Mouse (Mus musculus): ENCODE measurements around the gene Olfr926.

DNA sequence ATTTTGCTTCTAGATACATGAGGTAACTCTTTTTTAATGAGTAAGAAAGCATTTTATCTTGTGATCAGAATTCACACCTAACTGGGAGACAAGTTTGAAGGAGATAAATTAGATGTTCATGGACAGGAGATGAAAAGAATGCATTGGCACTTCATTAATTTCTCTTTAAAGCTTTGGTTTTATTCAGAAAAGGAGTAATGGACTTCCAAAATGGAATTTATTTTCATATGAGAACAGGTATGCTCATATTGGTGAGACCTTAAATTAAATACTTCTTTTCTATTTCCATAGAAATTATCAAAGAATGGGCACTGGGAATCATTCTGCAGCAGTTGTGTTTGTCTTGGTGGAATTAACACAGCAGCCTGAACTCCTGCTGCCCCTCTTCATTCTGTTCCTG, 22.2 kb upstream of the Olfr926 start, which contains the start of gene Olfr26:
- TF ChIP-seq CTCF (IDR thresholded peaks at IDR 0.05; ENCODE audit: control insufficient read depth, insufficient read depth, insufficient replicate concordance, low read depth, low read length) (no peak), POLR2A (IDR thresholded peaks at IDR 0.05; ENCODE audit: control insufficient read depth, low read depth, low read length) (no peak)

Data from testis, adult 2 months (tissue).